17 mouse cellular contexts compared by ENCODE assay signal in the genomic region with DNA sequence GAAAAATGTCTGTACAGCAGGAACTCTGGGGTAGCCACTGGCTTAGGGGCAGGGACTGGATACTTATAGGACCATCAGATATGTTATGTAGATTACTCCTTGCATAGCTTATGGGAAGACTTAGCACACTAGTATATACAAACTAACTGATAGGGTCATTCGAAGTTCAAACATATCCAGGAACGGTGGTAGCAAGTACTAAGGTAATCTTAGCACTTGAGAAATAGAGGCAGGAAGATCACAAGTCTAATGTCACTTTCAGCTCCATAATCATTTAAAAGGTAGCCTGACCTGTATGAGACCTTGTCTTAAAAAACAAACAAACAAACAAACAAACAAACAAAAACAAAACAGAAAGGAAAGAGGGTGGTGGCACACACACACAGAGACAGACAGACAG.
"Had no signal": no experiment of that assay in that cellular context is flagged by ENCODE, and none has a peak within 500 bp of the region (broad histone marks: within the 10 kb centered on the region; RNA-seq: fewer than 3 reads in every experiment).

No protein-coding gene starts in this region.

- ATAC-seq: midbrain, embryonic 13.5 days; midbrain, embryonic 15.5 days had no signal

- H3K36me3 ChIP-seq: midbrain, embryonic 13.5 days; midbrain, embryonic 15.5 days; neural tube, embryonic 13.5 days; neural tube, embryonic 15.5 days had no signal

- H3K27ac ChIP-seq: liver, embryonic 14.5 days; macrophage; midbrain, embryonic 13.5 days; midbrain, embryonic 15.5 days; neural tube, embryonic 13.5 days; neural tube, embryonic 15.5 days had no signal

- DNase-seq: lung, adult 18-20 months; lung, embryonic 14.5 days; lung, postnatal 14 days; lung, postnatal 36 days; retina, postnatal 1 day; right cerebral cortex, adult 18-20 months; right cerebral cortex, postnatal 25 days; right cerebral cortex, postnatal 4 days; thymus, postnatal 14 days; thymus, postnatal 36 days had no signal

- H3K4me1 ChIP-seq: midbrain, embryonic 15.5 days; neural tube, embryonic 13.5 days; neural tube, embryonic 15.5 days had no signal

- H3K27me3 ChIP-seq: megakaryocyte, embryonic 14.5 days; midbrain, embryonic 13.5 days; midbrain, embryonic 15.5 days; neural tube, embryonic 13.5 days; neural tube, embryonic 15.5 days had no signal

- H3K4me3 ChIP-seq: midbrain, embryonic 13.5 days; midbrain, embryonic 15.5 days; neural tube, embryonic 13.5 days; neural tube, embryonic 15.5 days had no signal
